Mouse (Mus musculus): ENCODE data around the gene Pdzrn3. TPM values are rescaled to one million over a fixed set of nuclear protein-coding genes. Genes with fewer than 3 reads are reported as not detected.

The Pdzrn3 gene
- total RNA-seq, 1 experiment, result 3.8 TPM

DNA sequence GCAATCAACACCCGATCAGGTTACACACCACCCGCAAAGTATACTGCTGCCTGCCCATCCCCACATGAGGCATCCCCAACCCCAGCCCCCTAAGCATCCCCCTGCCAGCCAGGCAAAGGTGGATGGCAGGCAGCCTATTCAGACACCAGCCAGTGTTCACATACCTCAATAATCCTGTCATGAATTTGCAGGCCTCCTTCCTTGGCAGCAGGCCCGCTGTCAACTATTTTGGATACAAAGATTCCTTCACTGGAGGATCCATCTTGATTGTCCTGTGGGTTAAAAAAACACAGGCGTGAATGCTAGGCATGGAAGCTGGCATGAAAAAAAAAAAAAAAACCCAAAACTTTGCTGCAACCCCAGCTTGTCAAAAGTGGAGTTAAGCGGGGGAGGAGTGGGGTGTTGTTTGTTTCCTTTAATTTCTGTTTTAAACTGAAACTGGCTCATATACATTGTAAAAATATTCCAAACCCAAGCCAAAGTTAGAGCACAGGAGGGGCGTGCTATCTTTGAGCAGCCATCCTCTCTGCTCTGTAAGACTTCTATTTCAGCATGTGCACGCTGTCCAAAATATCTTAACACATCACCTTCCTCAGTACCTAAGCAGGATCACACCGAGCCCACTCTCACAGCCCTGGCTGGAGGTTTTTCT, 23.3 kb downstream of the Pdzrn3 start:
- DNase-seq (ENCODE audit: low read depth, low spot score), result no peak
- no peaks in the 10 kb centered on the region for H3K4me1 ChIP-seq (ENCODE audit: control insufficient read depth in 2 of 2, insufficient read depth in 2 of 2, low read length in 2 of 2, poor library complexity in 1 of 2)
- H3K9ac ChIP-seq (ENCODE audit: insufficient read depth, low read depth, low read length, poor library complexity, severe bottlenecking), result no peak overlapping the region
- in situ Hi-C loops (cut with MboI; ENCODE audit: low sequenced_read_pairs in 2 of 2, unreplicated experiment in 2 of 2), result no loop called here
- H3K4me3 ChIP-seq (ENCODE audit: insufficient read depth in 1 of 2, low read depth in 1 of 2, low read length in 2 of 2, poor library complexity in 1 of 2, severe bottlenecking in 1 of 2), result no peak overlapping the region
- no peak overlapping the region for H3K27ac ChIP-seq (ENCODE audit: insufficient read depth, low read depth, low read length, poor library complexity, severe bottlenecking)
- no peaks in the 10 kb centered on the region for H3K9me3 ChIP-seq (ENCODE audit: control insufficient read depth, insufficient read depth, low read depth, low read length)
- TF ChIP-seq ZNF384 (IDR thresholded peaks at IDR 0.05; ENCODE audit: low read depth, low read length) (no peak), CHD2 (IDR thresholded peaks at IDR 0.05; ENCODE audit: low read depth, low read length) (no peak), MAFK (IDR thresholded peaks at IDR 0.05; ENCODE audit: insufficient read depth, low read depth, low read length) (no peak), ZC3H11A (IDR thresholded peaks at IDR 0.05; ENCODE audit: borderline replicate concordance, low read depth, low read length) (no peak), HCFC1 (IDR thresholded peaks at IDR 0.05; ENCODE audit: borderline replicate concordance, insufficient read depth, low read length) (no peak)
- H3K36me3 ChIP-seq (ENCODE audit: control insufficient read depth, insufficient read depth, low read length, poor library complexity, severe bottlenecking), result no peaks in the 10 kb centered on the region

DNA sequence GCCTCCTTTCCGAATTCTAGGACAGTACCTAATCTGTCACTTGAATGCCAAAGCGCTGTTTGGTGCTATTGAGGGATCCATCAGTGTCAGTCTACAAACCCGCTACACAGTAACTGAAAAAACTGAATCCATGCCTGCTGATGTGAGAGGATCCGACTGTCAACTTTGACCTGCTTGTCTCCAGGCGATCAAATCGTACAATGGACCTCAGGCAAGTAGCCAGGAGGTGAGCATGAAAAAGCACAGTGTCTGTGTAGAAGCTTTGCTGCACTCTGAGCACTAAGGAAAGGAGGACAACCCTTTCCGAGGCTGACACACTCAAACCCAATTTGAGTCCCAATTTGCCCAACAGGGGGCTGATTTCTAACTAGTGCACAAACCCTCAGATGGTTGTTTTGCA, 24.0 kb downstream of the Pdzrn3 start:
- no peaks in the 10 kb centered on the region for H3K4me1 ChIP-seq (ENCODE audit: control insufficient read depth in 2 of 2, insufficient read depth in 2 of 2, low read length in 2 of 2, poor library complexity in 1 of 2)

DNA sequence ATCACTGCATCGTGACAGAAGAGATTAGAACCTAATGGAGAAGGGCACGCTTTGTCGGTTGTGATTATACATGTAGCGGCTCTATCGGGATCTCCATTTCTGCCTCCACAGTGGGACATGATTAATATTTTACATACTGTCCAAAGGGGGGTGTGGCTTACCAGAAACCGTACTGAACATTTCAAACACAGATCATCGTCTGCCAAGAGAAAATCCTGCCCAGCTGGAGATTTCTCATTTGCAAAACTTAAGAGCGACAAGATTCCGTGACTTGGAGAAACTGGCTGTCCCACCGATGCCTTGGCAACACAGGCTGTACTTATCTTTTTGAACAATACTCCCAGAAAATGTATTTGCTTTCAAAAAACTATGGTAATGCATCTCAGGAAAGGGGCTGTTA, 25.1 kb downstream of the Pdzrn3 start:
- in situ Hi-C loops (cut with MboI; ENCODE audit: low sequenced_read_pairs in 2 of 2, unreplicated experiment in 2 of 2), result no loop called here
- Histone ChIP-seq H3K27ac (ENCODE audit: insufficient read depth, low read depth, low read length, poor library complexity, severe bottlenecking) (no peak overlapping the region), H3K4me3 (ENCODE audit: insufficient read depth in 1 of 2, low read depth in 1 of 2, low read length in 2 of 2, poor library complexity in 1 of 2, severe bottlenecking in 1 of 2) (no peak overlapping the region), H3K9ac (ENCODE audit: insufficient read depth, low read depth, low read length, poor library complexity, severe bottlenecking) (no peak overlapping the region), H3K36me3 (ENCODE audit: control insufficient read depth, insufficient read depth, low read length, poor library complexity, severe bottlenecking) (no peaks in the 10 kb centered on the region), H3K9me3 (ENCODE audit: control insufficient read depth, insufficient read depth, low read depth, low read length) (no peaks in the 10 kb centered on the region), H3K4me1 (ENCODE audit: control insufficient read depth in 2 of 2, insufficient read depth in 2 of 2, low read length in 2 of 2, poor library complexity in 1 of 2) (no peaks in the 10 kb centered on the region)
- TF ChIP-seq CHD2 (IDR thresholded peaks at IDR 0.05; ENCODE audit: low read depth, low read length), result no peak
- TF ChIP-seq ZC3H11A (IDR thresholded peaks at IDR 0.05; ENCODE audit: borderline replicate concordance, low read depth, low read length), result no peak
- no peak for TF ChIP-seq HCFC1 (IDR thresholded peaks at IDR 0.05; ENCODE audit: borderline replicate concordance, insufficient read depth, low read length)
- TF ChIP-seq ZNF384 (IDR thresholded peaks at IDR 0.05; ENCODE audit: low read depth, low read length), result no peak
- TF ChIP-seq MAFK (IDR thresholded peaks at IDR 0.05; ENCODE audit: insufficient read depth, low read depth, low read length), result no peak
- DNase-seq (ENCODE audit: low read depth, low spot score), result no peak

More for the DNA sequence above, 24.0 kb downstream of the Pdzrn3 start:
- TF ChIP-seq CHD2 (IDR thresholded peaks at IDR 0.05; ENCODE audit: low read depth, low read length) (no peak), ZC3H11A (IDR thresholded peaks at IDR 0.05; ENCODE audit: borderline replicate concordance, low read depth, low read length) (no peak), ZNF384 (IDR thresholded peaks at IDR 0.05; ENCODE audit: low read depth, low read length) (no peak), MAFK (IDR thresholded peaks at IDR 0.05; ENCODE audit: insufficient read depth, low read depth, low read length) (no peak), HCFC1 (IDR thresholded peaks at IDR 0.05; ENCODE audit: borderline replicate concordance, insufficient read depth, low read length) (no peak)
- H3K9me3 ChIP-seq (ENCODE audit: control insufficient read depth, insufficient read depth, low read depth, low read length), result no peaks in the 10 kb centered on the region
- no peak overlapping the region for H3K27ac ChIP-seq (ENCODE audit: insufficient read depth, low read depth, low read length, poor library complexity, severe bottlenecking)
- H3K36me3 ChIP-seq (ENCODE audit: control insufficient read depth, insufficient read depth, low read length, poor library complexity, severe bottlenecking), result no peaks in the 10 kb centered on the region
- DNase-seq (ENCODE audit: low read depth, low spot score), result no peak
- in situ Hi-C loops (cut with MboI; ENCODE audit: low sequenced_read_pairs in 2 of 2, unreplicated experiment in 2 of 2), result no loop called here
- no peak overlapping the region for H3K9ac ChIP-seq (ENCODE audit: insufficient read depth, low read depth, low read length, poor library complexity, severe bottlenecking)
- no peak overlapping the region for H3K4me3 ChIP-seq (ENCODE audit: insufficient read depth in 1 of 2, low read depth in 1 of 2, low read length in 2 of 2, poor library complexity in 1 of 2, severe bottlenecking in 1 of 2)

DNA sequence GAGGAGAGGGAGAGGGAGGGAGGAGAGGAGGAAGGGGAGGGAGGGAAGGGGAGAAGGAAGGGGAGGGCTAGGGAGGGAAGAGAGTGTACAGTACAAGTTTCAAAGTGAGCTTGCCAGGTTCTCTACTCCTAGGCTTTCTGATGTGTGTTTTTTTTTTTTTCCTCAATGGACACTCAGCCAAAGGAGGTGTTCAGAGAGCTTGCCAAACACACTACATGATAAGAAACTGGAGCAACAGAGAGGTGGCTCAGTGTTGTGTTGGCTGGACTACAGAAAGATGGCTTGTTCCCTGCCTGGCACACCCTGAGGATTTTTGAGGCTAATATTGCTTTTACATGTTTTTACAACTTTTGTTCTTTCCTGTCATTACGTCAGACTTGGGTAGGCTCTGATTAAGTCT, 26.6 kb downstream of the Pdzrn3 start:
- Histone ChIP-seq H3K4me3 (ENCODE audit: insufficient read depth in 1 of 2, low read depth in 1 of 2, low read length in 2 of 2, poor library complexity in 1 of 2, severe bottlenecking in 1 of 2) (no peak overlapping the region), H3K9me3 (ENCODE audit: control insufficient read depth, insufficient read depth, low read depth, low read length) (no peaks in the 10 kb centered on the region), H3K36me3 (ENCODE audit: control insufficient read depth, insufficient read depth, low read length, poor library complexity, severe bottlenecking) (no peaks in the 10 kb centered on the region), H3K9ac (ENCODE audit: insufficient read depth, low read depth, low read length, poor library complexity, severe bottlenecking) (no peak overlapping the region), H3K4me1 (ENCODE audit: control insufficient read depth in 2 of 2, insufficient read depth in 2 of 2, low read length in 2 of 2, poor library complexity in 1 of 2) (no peaks in the 10 kb centered on the region), H3K27ac (ENCODE audit: insufficient read depth, low read depth, low read length, poor library complexity, severe bottlenecking) (no peak overlapping the region)
- DNase-seq (ENCODE audit: low read depth, low spot score), result no peak
- TF ChIP-seq ZC3H11A (IDR thresholded peaks at IDR 0.05; ENCODE audit: borderline replicate concordance, low read depth, low read length), result no peak
- no peak for TF ChIP-seq ZNF384 (IDR thresholded peaks at IDR 0.05; ENCODE audit: low read depth, low read length)
- TF ChIP-seq HCFC1 (IDR thresholded peaks at IDR 0.05; ENCODE audit: borderline replicate concordance, insufficient read depth, low read length), result no peak
- TF ChIP-seq MAFK (IDR thresholded peaks at IDR 0.05; ENCODE audit: insufficient read depth, low read depth, low read length), result no peak
- TF ChIP-seq CHD2 (IDR thresholded peaks at IDR 0.05; ENCODE audit: low read depth, low read length), result no peak
- in situ Hi-C loops (cut with MboI; ENCODE audit: low sequenced_read_pairs in 2 of 2, unreplicated experiment in 2 of 2), result no loop called here

All from ES-E14 (cell line).